Mouse (Mus musculus): ENCODE measurements around the gene Zfp786. TPM values are rescaled to one million over a fixed set of nuclear protein-coding genes. Genes with fewer than 3 reads are reported as not detected.

The Zfp786 gene
- polyA plus RNA-seq, 1 experiment from 2014 or later = 0.40 TPM

DNA sequence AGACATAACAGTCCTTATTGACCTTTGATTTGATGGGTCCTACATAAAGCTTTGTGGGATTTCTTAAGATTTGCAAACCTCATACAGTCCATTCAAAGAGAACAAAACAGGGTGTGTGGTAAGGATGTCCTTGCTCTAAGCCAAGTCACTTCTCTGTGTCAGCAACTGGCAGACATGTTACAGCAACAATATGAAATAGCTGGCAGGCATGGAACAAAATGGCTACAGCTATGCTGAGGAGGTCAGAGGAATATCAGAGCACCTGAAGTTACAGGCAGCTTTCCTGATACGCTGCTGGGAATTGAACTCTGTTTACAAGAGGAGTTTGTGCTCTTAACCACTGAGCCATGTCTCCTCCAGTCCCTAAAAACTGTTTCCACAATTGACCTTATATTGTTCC, 1.6 kb upstream of the Zfp786 start:
- H3K4me2 ChIP-seq (ENCODE audit: low read depth, low read length) = no peak overlapping the region
- H3K27me3 ChIP-seq (ENCODE audit: control insufficient read depth, insufficient read depth, low read depth, low read length) = no peaks in the 10 kb centered on the region
- peaks cover 15% of the 10 kb centered on the region for H3K4me1 ChIP-seq (ENCODE audit: control insufficient read depth, low read depth, low read length)
- H3K4me3 ChIP-seq (ENCODE audit: low read depth, low read length) = no peak overlapping the region
- no peak overlapping the region for H3K27ac ChIP-seq (ENCODE audit: low read length)
- H3K36me3 ChIP-seq (ENCODE audit: control insufficient read depth, insufficient read depth) = no peaks in the 10 kb centered on the region
- 85% methylated on average over 1 of the region's 1 CpGs for WGBS (ENCODE audit: insufficient replicate concordance)
- ATAC-seq (ENCODE audit: low read depth) = no peak
- H3K9me3 ChIP-seq (replicated peaks; ENCODE audit: control insufficient read depth, low read length) = no peaks in the 10 kb centered on the region
- H3K9ac ChIP-seq (ENCODE audit: low read depth, low read length) = no peak overlapping the region

DNA sequence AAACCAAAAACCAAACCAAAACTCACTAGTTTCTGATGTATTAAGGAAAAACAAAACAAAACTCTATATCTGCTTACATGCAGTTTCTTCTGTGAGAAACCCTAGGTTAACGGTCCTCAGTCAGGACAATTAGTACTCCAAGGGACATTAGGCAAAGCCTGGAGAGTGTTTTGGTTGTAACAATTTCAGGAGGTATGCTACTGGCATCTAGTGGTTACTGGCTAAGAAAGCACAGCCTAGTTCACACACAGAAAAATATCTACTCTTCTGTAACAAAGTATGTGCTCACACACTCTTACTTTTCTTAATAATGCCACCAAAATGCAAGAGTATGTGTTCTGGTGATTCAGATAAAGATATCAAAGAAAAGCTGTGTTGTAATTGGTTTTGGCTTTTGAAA, 1.7 kb downstream of the Zfp786 start:
- ATAC-seq (ENCODE audit: low read depth) = no peak
- no peak overlapping the region for H3K4me2 ChIP-seq (ENCODE audit: low read depth, low read length)
- no peak overlapping the region for H3K9ac ChIP-seq (ENCODE audit: low read depth, low read length)
- H3K4me3 ChIP-seq (ENCODE audit: low read depth, low read length) = no peak overlapping the region
- H3K27ac ChIP-seq (ENCODE audit: low read length) = no peak overlapping the region
- H3K36me3 ChIP-seq (ENCODE audit: control insufficient read depth, insufficient read depth) = no peaks in the 10 kb centered on the region
- H3K27me3 ChIP-seq (ENCODE audit: control insufficient read depth, insufficient read depth, low read depth, low read length) = no peaks in the 10 kb centered on the region
- H3K9me3 ChIP-seq (replicated peaks; ENCODE audit: control insufficient read depth, low read length) = no peaks in the 10 kb centered on the region
- 39% methylated on average over 1 of the region's 1 CpGs for WGBS (ENCODE audit: insufficient replicate concordance)
- peaks cover 8% of the 10 kb centered on the region for H3K4me1 ChIP-seq (ENCODE audit: control insufficient read depth, low read depth, low read length)

DNA sequence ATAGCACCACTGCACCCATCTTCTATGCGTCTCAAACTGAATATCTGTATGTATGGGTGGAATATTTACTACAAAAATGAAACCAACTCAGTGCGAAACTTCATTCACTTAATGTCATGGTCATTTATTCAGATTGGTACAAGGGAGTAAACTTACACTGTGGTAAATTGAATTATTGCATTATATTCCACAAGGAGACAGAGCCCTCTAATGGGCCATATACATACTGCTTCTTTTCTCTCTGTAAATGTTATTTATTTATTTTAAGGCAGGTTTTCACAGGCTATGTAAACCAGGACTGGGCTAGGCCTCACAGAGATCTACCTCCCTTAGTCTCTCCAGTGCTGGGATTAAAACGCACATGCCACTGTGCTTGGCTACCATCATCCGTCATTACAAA, 3.2 kb downstream of the Zfp786 start:
- WGBS (ENCODE audit: insufficient replicate concordance) = 82% methylated on average over 4 of the region's 4 CpGs
- Histone ChIP-seq H3K9ac (ENCODE audit: low read depth, low read length) (no peak overlapping the region), H3K4me3 (ENCODE audit: low read depth, low read length) (no peak overlapping the region), H3K27ac (ENCODE audit: low read length) (no peak overlapping the region), H3K4me2 (ENCODE audit: low read depth, low read length) (no peak overlapping the region), H3K27me3 (ENCODE audit: control insufficient read depth, insufficient read depth, low read depth, low read length) (no peaks in the 10 kb centered on the region), H3K4me1 (ENCODE audit: control insufficient read depth, low read depth, low read length) (peaks cover 8% of the 10 kb centered on the region), H3K36me3 (ENCODE audit: control insufficient read depth, insufficient read depth) (no peaks in the 10 kb centered on the region), H3K9me3 (replicated peaks; ENCODE audit: control insufficient read depth, low read length) (no peaks in the 10 kb centered on the region)
- no peak for ATAC-seq (ENCODE audit: low read depth)

DNA sequence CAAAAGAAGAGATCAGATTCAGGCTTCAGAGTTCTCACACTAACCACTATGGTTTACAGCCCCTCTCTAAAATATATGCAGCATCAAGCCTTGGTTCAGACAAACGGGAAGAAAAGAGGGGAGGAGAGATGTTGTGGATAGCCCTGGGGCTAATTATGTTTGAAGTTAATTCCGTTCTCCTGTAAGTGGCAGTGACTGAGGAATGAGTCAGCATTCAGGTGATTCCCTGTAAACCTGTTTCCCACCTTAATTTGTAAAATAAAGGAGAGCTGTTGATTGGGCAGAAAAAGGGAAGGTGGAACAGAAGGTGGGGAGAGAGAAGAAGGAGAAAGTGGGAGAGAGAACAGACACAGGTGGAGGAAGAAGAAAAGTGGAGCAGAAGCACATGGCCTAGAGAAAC, 6.4 kb downstream of the Zfp786 start:
- Histone ChIP-seq H3K4me1 (ENCODE audit: control insufficient read depth, low read depth, low read length) (peaks cover 1% of the 10 kb centered on the region; the same call in 1 of the 2 replicates), H3K9ac (ENCODE audit: low read depth, low read length) (no peak overlapping the region), H3K27me3 (ENCODE audit: control insufficient read depth, insufficient read depth, low read depth, low read length) (no peaks in the 10 kb centered on the region), H3K4me3 (ENCODE audit: low read depth, low read length) (no peak overlapping the region), H3K9me3 (replicated peaks; ENCODE audit: control insufficient read depth, low read length) (no peaks in the 10 kb centered on the region), H3K4me2 (ENCODE audit: low read depth, low read length) (no peak overlapping the region), H3K36me3 (ENCODE audit: control insufficient read depth, insufficient read depth) (no peaks in the 10 kb centered on the region), H3K27ac (ENCODE audit: low read length) (no peak overlapping the region)
- no peak for ATAC-seq (ENCODE audit: low read depth)
- 63% methylated on average over 2 of the region's 2 CpGs for WGBS (ENCODE audit: insufficient replicate concordance)

DNA sequence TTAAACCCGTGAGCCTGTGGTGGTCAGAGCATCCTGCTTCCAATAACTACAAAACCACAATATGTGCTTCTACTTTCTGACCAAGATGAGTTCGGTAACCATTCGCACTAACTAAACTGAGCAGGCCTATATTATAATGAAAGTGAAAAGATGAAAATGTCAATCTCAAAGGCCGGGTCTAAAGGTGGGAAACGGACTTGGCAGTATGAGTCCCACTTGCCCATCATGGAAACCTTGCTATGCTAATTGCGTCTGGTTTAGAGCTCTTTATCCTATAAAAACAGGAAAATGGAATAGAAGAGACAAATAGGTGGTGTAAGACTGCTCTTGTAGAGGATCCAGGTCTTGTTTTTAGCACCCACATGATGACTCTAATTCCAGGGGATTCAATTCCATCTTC, 8.9 kb downstream of the Zfp786 start:
- no peaks in the 10 kb centered on the region for H3K4me1 ChIP-seq (ENCODE audit: control insufficient read depth, low read depth, low read length)
- no peak overlapping the region for H3K4me3 ChIP-seq (ENCODE audit: low read depth, low read length)
- no peak for ATAC-seq (ENCODE audit: low read depth)
- H3K9ac ChIP-seq (ENCODE audit: low read depth, low read length) = no peak overlapping the region
- H3K9me3 ChIP-seq (replicated peaks; ENCODE audit: control insufficient read depth, low read length) = no peaks in the 10 kb centered on the region
- no peaks in the 10 kb centered on the region for H3K27me3 ChIP-seq (ENCODE audit: control insufficient read depth, insufficient read depth, low read depth, low read length)
- no peak overlapping the region for H3K27ac ChIP-seq (ENCODE audit: low read length)
- WGBS (ENCODE audit: insufficient replicate concordance) = 75% methylated on average over 6 of the region's 6 CpGs
- no peak overlapping the region for H3K4me2 ChIP-seq (ENCODE audit: low read depth, low read length)
- H3K36me3 ChIP-seq (ENCODE audit: control insufficient read depth, insufficient read depth) = no peaks in the 10 kb centered on the region

DNA sequence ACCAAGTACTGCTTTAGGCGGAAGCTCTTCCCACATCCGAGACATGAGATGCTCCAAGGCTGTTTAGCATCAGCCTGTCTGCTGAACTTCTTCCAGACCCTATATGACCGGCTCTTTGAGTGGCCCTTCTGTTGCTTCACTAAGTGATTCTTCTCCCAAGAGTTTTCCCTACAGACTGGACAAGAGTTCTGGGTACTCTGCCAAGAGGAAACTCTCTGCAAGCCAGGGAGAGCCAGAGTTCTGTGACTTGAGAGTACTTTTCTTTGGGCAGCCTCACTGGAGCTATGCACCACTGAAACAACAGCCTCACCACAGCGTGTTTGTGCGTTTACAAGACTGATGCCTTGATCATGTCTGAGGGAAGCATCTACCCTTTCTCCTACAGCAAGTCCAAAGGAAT, 9.4 kb downstream of the Zfp786 start:
- H3K27ac ChIP-seq (ENCODE audit: low read length) = no peak overlapping the region
- no peak for ATAC-seq (ENCODE audit: low read depth)
- H3K27me3 ChIP-seq (ENCODE audit: control insufficient read depth, insufficient read depth, low read depth, low read length) = no peaks in the 10 kb centered on the region
- no peak overlapping the region for H3K4me2 ChIP-seq (ENCODE audit: low read depth, low read length)
- no peaks in the 10 kb centered on the region for H3K36me3 ChIP-seq (ENCODE audit: control insufficient read depth, insufficient read depth)
- H3K4me1 ChIP-seq (ENCODE audit: control insufficient read depth, low read depth, low read length) = no peaks in the 10 kb centered on the region
- no peaks in the 10 kb centered on the region for H3K9me3 ChIP-seq (replicated peaks; ENCODE audit: control insufficient read depth, low read length)
- H3K4me3 ChIP-seq (ENCODE audit: low read depth, low read length) = no peak overlapping the region
- no peak overlapping the region for H3K9ac ChIP-seq (ENCODE audit: low read depth, low read length)
- WGBS (ENCODE audit: insufficient replicate concordance) = 76% methylated on average over 5 of the region's 5 CpGs

DNA sequence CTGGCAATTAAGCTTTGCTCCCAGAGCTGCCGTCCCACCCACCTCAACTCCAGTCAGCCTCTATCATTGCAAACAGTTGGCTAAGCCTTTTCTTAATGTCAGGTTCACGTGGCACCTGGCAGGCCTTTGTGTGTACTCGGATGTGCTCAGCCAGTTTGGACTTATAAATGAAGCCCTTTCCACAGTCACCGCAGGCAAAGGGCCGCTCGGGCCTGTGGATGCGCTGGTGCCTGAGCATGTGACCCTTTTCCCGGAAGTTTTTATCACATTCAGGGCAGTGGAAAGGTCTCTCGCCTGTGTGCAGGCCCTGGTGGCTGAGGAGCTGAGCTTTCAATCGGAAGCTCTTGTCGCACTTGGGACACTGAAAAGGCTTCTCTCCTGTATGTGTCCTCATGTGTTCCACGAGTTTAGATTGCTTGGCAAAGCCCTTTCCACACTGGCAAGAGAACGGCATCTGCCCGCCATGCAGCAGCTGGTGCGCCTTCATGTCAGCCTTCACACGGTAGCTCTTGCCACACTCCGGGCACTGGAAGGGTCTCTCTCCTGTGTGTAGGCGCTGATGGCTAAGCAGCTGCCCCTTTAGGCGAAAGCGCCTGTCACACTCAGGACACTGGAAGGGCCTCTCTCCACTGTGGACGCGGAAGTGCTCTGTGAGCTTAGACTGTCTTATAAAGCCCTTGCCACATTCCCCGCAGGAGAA, 10.9 kb downstream of the Zfp786 start:
- no peak for ATAC-seq (ENCODE audit: low read depth)
- Histone ChIP-seq H3K4me3 (ENCODE audit: low read depth, low read length) (no peak overlapping the region), H3K9ac (ENCODE audit: low read depth, low read length) (no peak overlapping the region), H3K27ac (ENCODE audit: low read length) (no peak overlapping the region), H3K4me2 (ENCODE audit: low read depth, low read length) (no peak overlapping the region), H3K9me3 (replicated peaks; ENCODE audit: control insufficient read depth, low read length) (no peaks in the 10 kb centered on the region), H3K27me3 (ENCODE audit: control insufficient read depth, insufficient read depth, low read depth, low read length) (no peaks in the 10 kb centered on the region), H3K36me3 (ENCODE audit: control insufficient read depth, insufficient read depth) (no peaks in the 10 kb centered on the region), H3K4me1 (ENCODE audit: control insufficient read depth, low read depth, low read length) (no peaks in the 10 kb centered on the region)
- WGBS (ENCODE audit: insufficient replicate concordance) = 85% methylated on average over 23 of the region's 23 CpGs

DNA sequence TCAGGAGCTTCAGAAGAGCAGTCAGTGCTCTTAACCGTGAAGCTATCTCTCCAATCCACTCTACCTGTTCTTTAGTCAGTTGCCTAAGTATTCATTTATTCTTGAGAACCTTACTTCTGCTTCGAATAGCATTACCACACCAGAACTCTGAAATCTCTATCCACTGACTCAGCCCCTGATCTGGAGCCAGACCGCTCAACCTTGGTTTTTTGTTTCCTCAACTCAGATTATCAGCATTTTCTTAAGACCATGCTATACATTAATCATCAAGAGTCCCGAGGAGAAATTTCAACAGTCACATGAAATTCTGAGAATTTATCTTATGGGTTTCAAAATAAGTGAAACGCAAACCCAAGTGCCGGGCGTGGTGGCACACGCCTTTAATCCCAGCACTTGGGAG, 11.9 kb downstream of the Zfp786 start:
- no peaks in the 10 kb centered on the region for H3K27me3 ChIP-seq (ENCODE audit: control insufficient read depth, insufficient read depth, low read depth, low read length)
- H3K9me3 ChIP-seq (replicated peaks; ENCODE audit: control insufficient read depth, low read length) = no peaks in the 10 kb centered on the region
- 68% methylated on average over 8 of the region's 8 CpGs for WGBS (ENCODE audit: insufficient replicate concordance)
- no peak overlapping the region for H3K9ac ChIP-seq (ENCODE audit: low read depth, low read length)
- no peak overlapping the region for H3K4me2 ChIP-seq (ENCODE audit: low read depth, low read length)
- no peak overlapping the region for H3K4me3 ChIP-seq (ENCODE audit: low read depth, low read length)
- peaks cover 4% of the 10 kb centered on the region; the same call in 1 of the 2 replicates for H3K4me1 ChIP-seq (ENCODE audit: control insufficient read depth, low read depth, low read length)
- no peak for ATAC-seq (ENCODE audit: low read depth)
- H3K36me3 ChIP-seq (ENCODE audit: control insufficient read depth, insufficient read depth) = no peaks in the 10 kb centered on the region
- H3K27ac ChIP-seq (ENCODE audit: low read length) = no peak overlapping the region

DNA sequence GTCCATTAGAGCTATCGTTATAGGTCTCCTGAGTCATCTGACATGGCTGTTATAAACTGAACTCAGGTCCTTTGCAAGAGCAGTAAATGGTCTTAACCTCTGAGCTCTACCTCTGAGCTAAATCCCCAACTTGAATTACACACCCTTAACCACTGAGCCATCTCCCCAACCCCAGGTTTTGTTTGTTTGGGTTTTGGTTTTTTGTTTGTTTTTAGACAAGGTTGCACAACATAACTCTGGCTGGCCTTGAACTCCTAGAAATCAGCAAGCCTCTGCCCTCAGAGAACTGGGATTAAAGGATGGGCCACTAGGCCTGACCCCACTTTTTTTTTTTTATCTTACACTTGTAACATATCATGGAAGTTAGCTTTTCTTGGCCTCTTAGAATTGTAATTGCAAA, 14.5 kb downstream of the Zfp786 start:
- Histone ChIP-seq H3K4me1 (ENCODE audit: control insufficient read depth, low read depth, low read length) (peaks cover 16% of the 10 kb centered on the region), H3K9ac (ENCODE audit: low read depth, low read length) (no peak overlapping the region), H3K9me3 (replicated peaks; ENCODE audit: control insufficient read depth, low read length) (no peaks in the 10 kb centered on the region), H3K27me3 (ENCODE audit: control insufficient read depth, insufficient read depth, low read depth, low read length) (no peaks in the 10 kb centered on the region), H3K4me2 (ENCODE audit: low read depth, low read length) (no peak overlapping the region), H3K4me3 (ENCODE audit: low read depth, low read length) (no peak overlapping the region), H3K27ac (ENCODE audit: low read length) (no peak overlapping the region), H3K36me3 (ENCODE audit: control insufficient read depth, insufficient read depth) (no peaks in the 10 kb centered on the region)
- WGBS (ENCODE audit: insufficient replicate concordance) = 89% methylated on average over 1 of the region's 1 CpGs
- ATAC-seq (ENCODE audit: low read depth) = no peak

Data from liver, embryonic 16.5 days (tissue).